Mouse (Mus musculus): ENCODE measurements at regions not wholly inside any gene's neighbourhood (a gene's known extent, or its start where the extent isn't known, plus 50 kb on each side); places are given as distances from the start of the nearest gene placed in this dataset.

DNA sequence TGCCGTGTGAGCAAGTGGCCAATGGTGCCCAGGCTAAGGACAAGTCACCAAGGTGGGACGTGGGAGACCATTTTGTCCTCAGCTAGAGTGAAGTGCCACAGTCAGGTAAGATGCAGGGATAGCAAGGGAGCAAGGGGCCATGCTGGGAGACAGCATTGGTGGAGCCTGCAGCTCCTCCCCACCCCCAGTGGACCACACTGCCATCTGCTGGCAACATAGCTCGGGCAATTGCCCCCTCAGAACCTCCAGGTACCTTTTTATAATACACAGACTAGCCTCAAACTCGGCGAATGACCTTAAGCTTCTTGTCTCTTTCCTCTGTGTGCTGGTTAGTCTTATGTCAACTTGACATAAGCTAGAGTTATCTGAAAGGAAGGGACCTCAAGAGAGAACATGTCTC lies 293.4 kb downstream of the Fut8 start:
- TF ChIP-seq CTCF (IDR thresholded peaks at IDR 0.05; ENCODE audit: extremely low read depth, insufficient read length, insufficient replicate concordance, low read depth, low read length) (peak; percentile 76), POLR2A (IDR thresholded peaks at IDR 0.05; ENCODE audit: low read depth, low read length) (no peak)

Measured in small intestine, adult 2 months (tissue).